Mouse (Mus musculus) right cerebral cortex, postnatal 25 days (tissue): ENCODE results near the gene Gjb3.

ENCODE experiments used
- DNase-seq: peaks from one replicate; pipeline ENCODE4 v3.0.0; 2022

The Gjb3 gene

GRCm38 (mm10) chr4:127334870-127335504 lies 4.3 kb upstream of the Gjb3 start:
- no peak for DNase-seq

- no peak for DNase-seq
These were observed 527 bp upstream of the Gjb3 start for GRCm38 (mm10) chr4:127331171-127331570.

GRCm38 (mm10) chr4:127329751-127330150 lies 893 bp downstream of the Gjb3 start:
- DNase-seq, result no peak

- DNase-seq, result no peak
These were observed 1.6 kb downstream of the Gjb3 start for GRCm38 (mm10) chr4:127329046-127329445.

- DNase-seq, result no peak
These were observed 2.3 kb downstream of the Gjb3 start for GRCm38 (mm10) chr4:127328378-127328777.

DNA sequence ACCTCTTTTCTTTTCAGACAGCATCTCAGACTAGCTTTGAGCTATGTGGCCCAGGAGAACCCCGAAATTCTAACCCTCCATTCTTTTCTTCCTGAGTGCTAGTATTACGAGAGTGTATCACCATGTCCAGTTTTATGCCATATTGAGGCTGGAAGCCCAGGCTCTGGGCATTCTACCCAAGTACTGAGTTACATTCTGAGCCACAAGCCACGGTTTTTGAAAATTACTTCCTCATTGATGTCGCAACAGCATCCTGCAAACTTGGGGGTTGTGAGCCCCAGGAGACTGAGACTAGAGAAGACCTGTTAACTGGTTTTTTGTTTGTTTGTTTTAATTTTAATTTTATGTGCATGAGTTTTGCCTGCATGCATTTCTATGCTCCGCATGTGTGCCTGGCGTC lies 2.9 kb downstream of the Gjb3 start:
- no peak for DNase-seq

GRCm38 (mm10) chr4:127327258-127327657 lies 3.4 kb downstream of the Gjb3 start:
- DNase-seq, result no peak

- no peak for DNase-seq
These were observed 5.4 kb downstream of the Gjb3 start for GRCm38 (mm10) chr4:127325276-127325675.

DNA sequence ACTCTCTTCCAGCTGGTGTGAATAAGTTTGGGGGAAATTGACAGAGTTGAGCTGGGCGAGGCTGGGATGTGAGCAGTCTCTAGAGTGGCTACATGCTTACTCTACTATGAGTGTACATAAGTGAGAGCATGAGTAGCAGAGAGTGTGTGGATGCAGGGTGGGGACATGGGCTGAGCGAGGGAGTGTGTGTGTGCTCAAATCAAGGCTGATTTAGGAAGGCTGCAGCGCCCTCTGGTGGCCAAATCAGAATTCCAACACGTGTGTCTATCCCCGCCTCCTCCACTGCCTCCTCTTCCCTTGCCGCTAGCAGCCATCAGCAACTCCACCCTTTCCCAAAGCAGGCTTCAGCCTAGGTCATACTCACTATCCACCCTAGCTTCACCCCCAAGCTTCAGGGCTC lies 5.9 kb downstream of the Gjb3 start:
- DNase-seq, result peak; percentile 69

- no peak for DNase-seq
These were observed 6.3 kb downstream of the Gjb3 start for GRCm38 (mm10) chr4:127324296-127324695.

DNA sequence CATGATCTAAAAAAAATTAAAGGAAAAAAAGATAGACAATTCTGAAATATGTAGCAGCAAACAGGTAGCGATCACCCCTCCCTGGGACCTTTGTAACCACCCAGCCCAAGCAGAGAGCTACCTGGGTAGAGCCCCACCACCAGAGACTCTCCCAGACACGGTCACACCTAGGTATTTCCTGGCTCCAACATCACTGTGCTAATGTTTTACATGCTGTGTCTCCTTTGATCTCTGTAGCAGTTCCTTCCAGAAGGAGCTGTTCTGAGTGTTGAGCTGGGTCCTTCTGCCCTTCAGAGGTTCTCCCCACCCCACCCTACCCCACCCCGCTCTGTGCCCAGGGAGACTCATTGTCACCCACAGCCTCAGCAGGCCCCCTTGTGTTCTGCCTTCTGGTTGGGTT lies 7.0 kb downstream of the Gjb3 start:
- no peak for DNase-seq

- DNase-seq, result no peak
These were observed 11.0 kb downstream of the Gjb3 start for GRCm38 (mm10) chr4:127319613-127320012.

DNA sequence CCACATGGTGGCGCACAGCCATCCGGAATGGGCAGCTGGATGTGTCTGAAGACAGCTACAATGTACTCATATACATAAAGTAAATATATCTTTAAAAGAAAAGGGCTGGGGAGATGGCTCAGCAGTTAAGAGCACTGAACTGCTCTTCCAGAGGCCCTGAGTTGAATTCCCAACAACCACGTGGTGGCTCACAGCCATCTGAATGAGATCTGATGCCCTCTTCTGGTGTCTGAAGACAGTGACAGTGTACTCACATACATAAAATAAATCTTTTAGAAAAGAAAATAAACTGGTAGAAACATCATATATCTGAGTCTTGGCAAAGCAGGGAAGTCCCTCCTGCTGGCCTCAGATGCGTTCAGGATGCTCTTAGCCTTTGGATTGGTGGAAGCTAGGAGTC lies 13.5 kb downstream of the Gjb3 start:
- no peak for DNase-seq

DNA sequence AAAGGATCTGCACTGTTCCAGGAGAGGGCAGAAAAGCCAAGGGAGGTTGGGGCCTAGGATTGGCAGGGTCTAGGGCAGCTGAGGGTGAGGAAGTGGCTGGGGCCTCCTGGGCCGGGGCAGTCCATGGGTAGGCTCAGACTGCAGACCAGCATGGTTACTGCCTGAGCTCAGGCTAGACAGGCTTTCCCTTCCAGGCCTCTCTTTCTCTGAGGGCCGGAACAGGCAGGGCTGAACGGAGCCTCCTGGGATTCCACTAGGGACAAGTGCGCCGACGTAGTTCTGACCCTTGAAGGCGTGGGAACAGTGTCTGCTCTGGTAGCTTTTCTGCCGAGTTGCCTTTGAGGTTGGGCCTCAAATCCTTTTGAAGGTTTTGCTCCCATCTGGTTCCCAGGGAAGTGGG lies 14.9 kb downstream of the Gjb3 start:
- DNase-seq, result no peak

DNA sequence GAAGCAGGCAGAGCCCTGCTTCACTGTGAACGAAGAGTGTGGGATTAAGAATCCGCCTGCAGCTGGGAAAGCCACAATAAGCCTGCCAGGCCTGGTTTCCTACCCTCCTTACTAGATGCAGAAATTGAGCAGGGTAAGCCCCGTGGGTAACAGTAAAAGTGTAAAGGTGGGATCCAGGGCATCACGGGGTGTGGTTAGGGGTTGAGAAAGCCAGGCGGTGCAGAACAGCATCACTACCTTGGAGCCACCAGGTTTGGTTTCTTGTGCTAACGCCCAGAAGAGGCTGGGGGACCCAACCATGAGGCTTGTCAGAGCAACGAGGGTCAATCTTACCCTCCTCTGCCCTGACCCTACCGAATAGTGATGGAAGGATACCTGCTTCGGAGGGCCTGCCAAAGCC lies 16.1 kb downstream of the Gjb3 start:
- DNase-seq, result no peak

GRCm38 (mm10) chr4:127313861-127314260 lies 16.8 kb downstream of the Gjb3 start, which contains the start of gene Gja4:
Gene Gja4 (minus strand): TSS chr4:127314039.
- peak; percentile 62 for DNase-seq

GRCm38 (mm10) chr4:127312349-127312748 lies 18.3 kb downstream of the Gjb3 start:
- DNase-seq, result no peak

DNA sequence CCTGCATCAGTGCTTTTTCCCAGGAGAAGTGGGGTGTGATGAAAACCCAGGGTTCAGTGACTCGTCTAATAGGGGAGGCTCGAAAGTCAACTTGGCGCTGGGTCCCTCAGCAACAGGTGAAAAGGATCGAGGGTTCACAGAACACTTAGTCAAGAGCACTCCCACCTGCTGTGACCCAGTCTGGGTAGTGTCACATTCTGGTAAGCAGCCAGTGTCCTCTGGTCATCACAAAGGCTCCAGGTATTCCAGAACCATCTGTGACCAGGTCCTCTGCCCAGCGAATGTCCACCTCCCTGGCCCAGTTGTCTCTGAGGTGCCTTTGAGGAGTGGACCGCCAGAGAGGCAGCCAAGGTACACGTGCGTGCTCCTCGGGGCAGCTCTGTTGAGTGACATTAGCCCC lies 19.1 kb downstream of the Gjb3 start:
- no peak for DNase-seq

DNA sequence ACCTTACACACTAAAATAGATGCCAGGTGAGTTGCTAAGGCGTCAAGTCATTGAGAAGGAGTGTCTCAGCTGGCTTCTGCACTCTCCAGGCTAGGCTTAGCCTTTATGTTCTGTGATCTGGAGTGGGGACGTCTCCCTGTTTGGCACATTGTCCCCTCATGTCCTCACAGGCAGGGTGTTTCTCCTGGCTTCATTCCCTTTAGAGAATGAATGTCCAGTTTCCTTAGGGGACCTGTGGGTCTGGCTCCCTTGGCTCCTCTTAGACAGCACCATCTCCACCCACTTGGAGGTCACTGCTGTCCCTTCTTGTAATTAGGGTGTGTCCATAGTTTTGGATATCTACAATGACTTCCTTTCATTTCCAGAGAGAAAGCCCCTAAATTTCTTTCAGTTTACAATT lies 23.7 kb downstream of the Gjb3 start:
- DNase-seq, result no peak

- no peak for DNase-seq
These were observed 26.8 kb downstream of the Gjb3 start for GRCm38 (mm10) chr4:127303796-127304195.

- no peak for DNase-seq
These were observed 30.1 kb downstream of the Gjb3 start for GRCm38 (mm10) chr4:127300503-127300902.

GRCm38 (mm10) chr4:127292631-127293030 lies 38.0 kb downstream of the Gjb3 start:
- DNase-seq, result no peak

- no peak for DNase-seq
These were observed 41.5 kb downstream of the Gjb3 start for GRCm38 (mm10) chr4:127289039-127289548.

- no peak for DNase-seq
These were observed 43.7 kb downstream of the Gjb3 start for GRCm38 (mm10) chr4:127286907-127287306.

DNA sequence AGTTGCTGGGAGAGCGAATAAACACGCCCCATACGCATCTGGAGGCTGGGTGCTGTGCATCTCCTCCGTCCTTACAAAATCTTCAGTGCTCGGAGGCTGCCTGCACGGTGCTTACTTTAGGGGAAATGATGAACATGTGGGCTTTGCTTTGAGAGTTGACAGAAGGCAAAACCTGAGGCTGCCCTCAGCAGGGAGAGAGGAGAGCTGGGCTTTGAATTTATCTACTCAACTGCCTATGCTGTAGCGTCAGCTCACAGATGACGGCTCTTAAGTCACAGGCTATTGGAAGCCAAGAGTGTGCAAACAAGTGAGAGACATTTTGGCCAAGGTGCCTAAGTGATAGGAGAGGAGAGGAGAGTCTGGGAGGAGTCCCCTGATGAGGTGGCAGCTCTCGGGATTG lies 51.4 kb downstream of the Gjb3 start:
- DNase-seq, result no peak
